Comparison of ENCODE assay signal across 8 mouse cellular contexts in genomic region chr13:112734906-112735713, GRCm38 (mm10).
A peak's percentile ranks its signal among the peaks of the same experiment; 100 is the strongest.
DNase-seq lines count a peak whose midpoint lies in the region; ATAC-seq lines count a peak whose summit lies in the region.

No protein-coding gene starts in this region.

- peak; percentile 57; the same call in 1 of the 2 replicates for ATAC-seq in erythroblast, adult 5-6 weeks (replicated peaks; ENCODE audit: low FRiP score, poor library complexity, severe bottlenecking)
- ATAC-seq in liver, embryonic 11.5 days (replicated peaks; ENCODE audit: low FRiP score) = 0 out of 2 replicates have a peak, but pooled peaks have one; percentile 56
- ATAC-seq in stomach, embryonic 15.5 days (ENCODE audit: insufficient read depth, low FRiP score, low read depth) = 0 out of 2 replicates have a peak, but pooled peaks have one; percentile 60
- ATAC-seq in erythroid progenitor cell, adult 5-6 weeks (replicated peaks; ENCODE audit: low FRiP score, poor library complexity, severe bottlenecking) = no peak

- no peak overlapping the region for H3K9ac ChIP-seq in liver, embryonic 11.5 days (ENCODE audit: low read depth, low read length)
- H3K9ac ChIP-seq in stomach, embryonic 15.5 days = no peak overlapping the region

- H3K27ac ChIP-seq in liver, embryonic 11.5 days (ENCODE audit: low read depth, low read length) = no peak overlapping the region
- H3K27ac ChIP-seq in stomach, embryonic 15.5 days = peak overlapping the region; percentile 57; the same call in 1 of the 2 replicates

- intact Hi-C loops in left cerebral cortex, postnatal 25 days (cut with DNase I) = no loop called here

- H3K4me2 ChIP-seq in liver, embryonic 11.5 days = no peak overlapping the region
- peak overlapping the region; percentile 19; the same call in 1 of the 2 replicates for H3K4me2 ChIP-seq in stomach, embryonic 15.5 days

- no peaks in the 10 kb centered on the region for H3K36me3 ChIP-seq in liver, embryonic 11.5 days (ENCODE audit: control insufficient read depth, insufficient read depth, low read length)
- no peaks in the 10 kb centered on the region for H3K36me3 ChIP-seq in stomach, embryonic 15.5 days

- no peaks in the 10 kb centered on the region for H3K27me3 ChIP-seq in liver, embryonic 11.5 days (replicated peaks; ENCODE audit: control insufficient read depth, insufficient read depth, low read length)
- no peaks in the 10 kb centered on the region for H3K27me3 ChIP-seq in stomach, embryonic 15.5 days (replicated peaks)

- H3K4me3 ChIP-seq in liver, embryonic 11.5 days (ENCODE audit: low read depth, low read length) = no peak overlapping the region
- H3K4me3 ChIP-seq in stomach, embryonic 15.5 days (replicated peaks) = no peak overlapping the region

- 67% methylated on average over 14 of the region's 14 CpGs for WGBS in liver, embryonic 11.5 days
- WGBS in stomach, embryonic 15.5 days = 48% methylated on average over 14 of the region's 14 CpGs

- H3K9me3 ChIP-seq in liver, embryonic 11.5 days (ENCODE audit: control insufficient read depth, low read length) = no peaks in the 10 kb centered on the region
- H3K9me3 ChIP-seq in stomach, embryonic 15.5 days = no peaks in the 10 kb centered on the region

- DNase-seq in spleen, postnatal 4 days (ENCODE audit: low spot score in 2 of 2) = peak; percentile 38 to 57
- no peak for DNase-seq in spleen, postnatal 14 days (ENCODE audit: low spot score in 2 of 2)
- no peak for DNase-seq in liver, embryonic 11.5 days (ENCODE audit: low spot score)
- no peak for DNase-seq in layer of hippocampus, adult 9-10 months (ENCODE audit: low spot score)
- DNase-seq in left cerebral cortex, postnatal 25 days (ENCODE audit: low spot score in 2 of 2) = no peak

- no peaks in the 10 kb centered on the region for H3K4me1 ChIP-seq in liver, embryonic 11.5 days (replicated peaks; ENCODE audit: control insufficient read depth, insufficient read depth, low read length)
- H3K4me1 ChIP-seq in stomach, embryonic 15.5 days = no peaks in the 10 kb centered on the region

Comparison
In these comparisons a context has a peak if more than half of its experiments do, and no peak if none do; other contexts are left out.
1. DNase-seq: peak in spleen, postnatal 4 days (2 of 2); none in spleen, postnatal 14 days (0 of 2), liver, embryonic 11.5 days (single experiment), layer of hippocampus, adult 9-10 months (single experiment) and left cerebral cortex, postnatal 25 days (0 of 2).